Mouse (Mus musculus): ENCODE measurements at regions not wholly inside any gene's neighbourhood (a gene's known extent, or its start where the extent isn't known, plus 50 kb on each side); places are given as distances from the start of the nearest gene placed in this dataset.

DNA sequence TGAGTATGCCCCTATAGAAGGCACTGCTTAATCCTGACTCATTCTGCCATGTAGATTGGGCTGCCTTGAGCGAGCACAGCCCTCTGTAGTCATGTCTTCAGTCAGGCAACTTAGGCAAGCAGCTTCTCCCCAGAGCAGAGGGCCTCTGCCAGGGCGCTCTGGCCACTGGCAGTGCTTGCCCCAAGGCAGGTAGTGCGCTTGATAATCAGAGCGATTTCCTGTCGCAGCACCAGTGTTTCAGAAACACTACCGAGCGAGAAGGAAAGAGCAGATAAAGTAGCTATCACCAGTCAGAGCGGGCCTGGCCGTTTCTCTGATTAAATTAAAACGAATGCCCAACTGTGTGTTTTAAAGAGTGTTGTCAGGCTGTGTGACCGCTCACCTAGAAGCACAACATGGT, 52.6 kb upstream of the Mphosph6 start:
- Histone ChIP-seq H3K9me3 (replicated peaks; ENCODE audit: low read length) (no peaks in the 10 kb centered on the region), H3K4me1 (ENCODE audit: control insufficient read depth in 1 of 2, insufficient read depth in 2 of 2) (peaks cover 14 to 34% of the 10 kb centered on the region in 2 experiments), H3K4me3 (replicated peaks in 1 of 3; ENCODE audit: low read depth in 2 of 3, low read length in 2 of 3, poor library complexity in 1 of 3) (peak overlapping the region in 1 of 3 experiments; percentile 31), H3K36me3 (replicated peaks in 1 of 2; ENCODE audit: control insufficient read depth in 1 of 2, insufficient read depth in 1 of 2, low read length in 1 of 2) (no peaks in the 10 kb centered on the region), H3K9ac (ENCODE audit: insufficient read depth, low read depth) (peak overlapping the region; percentile 43), H3K27ac (ENCODE audit: insufficient read depth, low read depth) (peak overlapping the region; percentile 93), H3K4me2 (ENCODE audit: insufficient read depth, low read depth, poor library complexity, severe bottlenecking) (peak overlapping the region; percentile 76), H3K79me2 (replicated peaks; ENCODE audit: control insufficient read depth, extremely low read depth, insufficient read depth, poor library complexity, severe bottlenecking) (no peaks in the 10 kb centered on the region), H3K27me3 (replicated peaks) (no peaks in the 10 kb centered on the region)
- dilution Hi-C loops (cut with MboI; ENCODE audit: extremely low pct_ligation_motif_present, extremely low pct_unique_long_range_greater_than_20kb, low sequenced_read_pairs) (no loop called here), in situ Hi-C loops (cut with MboI; ENCODE audit: low pct_ligation_motif_present, low pct_unique_long_range_greater_than_20kb, low sequenced_read_pairs) (loop anchor here (25.0 kb wide), 1 partner anchor 217 kb away; no protein-coding TSS in a partner anchor)
- TF ChIP-seq TCF12 (IDR thresholded peaks at IDR 0.05; ENCODE audit: low read depth, low read length) (no peak; the same call in 1 of the 2 replicates), POLR2A (IDR thresholded peaks at IDR 0.05; ENCODE audit: low read depth, low read length) (peak; percentile 30; the same call in 1 of the 2 replicates)
- peak; percentile 37 for DNase-seq (ENCODE audit: extremely low read depth)

DNA sequence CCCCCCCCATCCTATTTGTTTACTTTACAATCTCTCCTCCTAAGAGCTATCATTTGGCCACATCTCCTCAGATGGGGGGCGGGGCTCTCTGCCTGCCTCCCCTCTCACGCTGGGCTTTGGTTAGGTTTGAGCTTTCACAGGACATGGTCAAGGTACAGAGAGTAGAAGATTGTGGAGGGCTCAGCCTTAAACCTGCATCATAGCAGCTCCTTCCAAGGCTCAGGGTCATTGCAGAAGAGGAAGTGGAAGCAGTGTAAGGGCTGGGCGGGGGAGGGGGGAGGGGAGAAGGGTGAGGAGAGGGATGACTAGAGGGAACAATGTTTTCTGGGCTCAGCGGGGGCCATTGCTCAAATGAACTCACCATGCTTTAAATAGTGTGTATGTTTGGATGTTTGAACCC, 51.7 kb upstream of the Mphosph6 start:
- H3K36me3 ChIP-seq (replicated peaks in 1 of 2; ENCODE audit: control insufficient read depth in 1 of 2, insufficient read depth in 1 of 2, low read length in 1 of 2), result no peaks in the 10 kb centered on the region
- H3K27me3 ChIP-seq (replicated peaks), result no peaks in the 10 kb centered on the region
- in situ Hi-C loops (cut with MboI; ENCODE audit: low pct_ligation_motif_present, low pct_unique_long_range_greater_than_20kb, low sequenced_read_pairs) (loop anchor here (25.0 kb wide), 1 partner anchor 216 kb away; no protein-coding TSS in a partner anchor), dilution Hi-C loops (cut with MboI; ENCODE audit: extremely low pct_ligation_motif_present, extremely low pct_unique_long_range_greater_than_20kb, low sequenced_read_pairs) (no loop called here)
- peak; percentile 89 for DNase-seq (ENCODE audit: extremely low read depth)
- H3K4me3 ChIP-seq (replicated peaks in 1 of 3; ENCODE audit: low read depth in 2 of 3, low read length in 2 of 3, poor library complexity in 1 of 3), result peak overlapping the region in 1 of 3 experiments; percentile 28
- TF ChIP-seq MAZ (IDR thresholded peaks at IDR 0.05; ENCODE audit: low read depth, low read length) (peak; percentile 83; the same call in 1 of the 2 replicates), MXI1 (IDR thresholded peaks at IDR 0.05; ENCODE audit: low read depth, low read length) (peak; percentile 66), POLR2A (IDR thresholded peaks at IDR 0.05; ENCODE audit: low read depth, low read length) (peak; percentile 54), RCOR1 (conservative IDR thresholded peaks at IDR 0.05; ENCODE audit: low read depth, low read length) (0 out of 2 replicates have a peak, but pooled peaks have one; percentile 24), NRF1 (IDR thresholded peaks at IDR 0.05; ENCODE audit: low read depth, low read length) (no peak), HCFC1 (IDR thresholded peaks at IDR 0.05; ENCODE audit: low read depth, low read length) (peak; percentile 17; the same call in 1 of the 2 replicates), JUN (IDR thresholded peaks at IDR 0.05; ENCODE audit: insufficient read depth, low read depth, low read length) (no peak), ZMIZ1 (IDR thresholded peaks at IDR 0.05; ENCODE audit: low read depth, low read length) (no peak), EP300 (IDR thresholded peaks at IDR 0.05; ENCODE audit: low read length) (peak; percentile 63), ZC3H11A (IDR thresholded peaks at IDR 0.05; ENCODE audit: low read depth, low read length) (no peak), BHLHE40 (IDR thresholded peaks at IDR 0.05; ENCODE audit: low read depth, low read length) (peak; percentile 24; the same call in 1 of the 2 replicates), TCF12 (IDR thresholded peaks at IDR 0.05; ENCODE audit: low read depth, low read length) (peak; percentile 58; the same call in 1 of the 2 replicates), GABPA (IDR thresholded peaks at IDR 0.05; ENCODE audit: insufficient replicate concordance, low read depth, low read length) (no peak), KAT2A (IDR thresholded peaks at IDR 0.05; ENCODE audit: insufficient replicate concordance, low read length) (no peak), IRF4 (IDR thresholded peaks at IDR 0.05; ENCODE audit: low read depth, low read length) (peak; percentile 87), NELFE (IDR thresholded peaks at IDR 0.05; ENCODE audit: low read depth, low read length) (no peak), CTCF (conservative IDR thresholded peaks at IDR 0.05 in 1 of 2, IDR thresholded peaks at IDR 0.05 in 1 of 2; ENCODE audit: low read depth in 2 of 2, low read length in 2 of 2) (no peak), MEF2A (IDR thresholded peaks at IDR 0.05; ENCODE audit: borderline replicate concordance, low read depth, low read length) (peak; percentile 72; the same call in 1 of the 2 replicates), ETS1 (conservative IDR thresholded peaks at IDR 0.05; ENCODE audit: low read depth, low read length) (peak; percentile 57), JUND (conservative IDR thresholded peaks at IDR 0.05; ENCODE audit: low read depth, low read length) (no peak), CHD2 (IDR thresholded peaks at IDR 0.05; ENCODE audit: low read length) (peak; percentile 91), ZKSCAN1 (IDR thresholded peaks at IDR 0.05; ENCODE audit: borderline replicate concordance, low read depth, low read length) (no peak), ELF1 (IDR thresholded peaks at IDR 0.05; ENCODE audit: low read depth, low read length) (peak; percentile 68)
- no peaks in the 10 kb centered on the region for H3K9me3 ChIP-seq (replicated peaks; ENCODE audit: low read length)
- H3K4me1 ChIP-seq (ENCODE audit: control insufficient read depth in 1 of 2, insufficient read depth in 2 of 2), result peaks cover 14 to 34% of the 10 kb centered on the region in 2 experiments
- peak overlapping the region; percentile 43; the same call in 1 of the 2 replicates for H3K9ac ChIP-seq (ENCODE audit: insufficient read depth, low read depth)
- H3K79me2 ChIP-seq (replicated peaks; ENCODE audit: control insufficient read depth, extremely low read depth, insufficient read depth, poor library complexity, severe bottlenecking), result no peaks in the 10 kb centered on the region
- H3K27ac ChIP-seq (ENCODE audit: insufficient read depth, low read depth), result peak overlapping the region; percentile 58
- peak overlapping the region; percentile 39 for H3K4me2 ChIP-seq (ENCODE audit: insufficient read depth, low read depth, poor library complexity, severe bottlenecking)
